Mouse (Mus musculus): ENCODE results near the gene Camk1g.

Gene Camk1g

DNA sequence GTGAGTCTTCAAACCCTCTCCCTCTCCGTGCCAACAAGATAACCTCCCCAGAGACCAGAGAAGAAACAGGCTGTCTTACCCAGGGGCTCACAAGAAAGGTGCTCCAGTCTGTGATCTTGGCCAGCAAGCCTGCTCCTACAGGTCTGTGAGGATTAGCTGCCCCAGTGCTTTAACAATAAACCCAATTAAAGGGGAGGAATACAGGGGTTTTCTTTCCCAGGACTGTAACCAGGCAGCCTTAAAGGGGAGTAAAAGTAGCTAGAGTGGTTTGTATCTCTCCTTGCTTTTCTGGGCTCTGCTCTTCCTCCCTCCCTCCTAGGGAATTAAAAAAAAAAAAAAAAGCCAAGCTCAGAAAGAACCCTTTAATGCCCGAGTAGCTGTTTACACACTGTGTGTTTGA is at the start of gene Camk1g:
Gene Camk1g, minus strand, starts transcription at position 203 of the 400 bp plus-strand sequence.
- DNase-seq: no peak

DNA sequence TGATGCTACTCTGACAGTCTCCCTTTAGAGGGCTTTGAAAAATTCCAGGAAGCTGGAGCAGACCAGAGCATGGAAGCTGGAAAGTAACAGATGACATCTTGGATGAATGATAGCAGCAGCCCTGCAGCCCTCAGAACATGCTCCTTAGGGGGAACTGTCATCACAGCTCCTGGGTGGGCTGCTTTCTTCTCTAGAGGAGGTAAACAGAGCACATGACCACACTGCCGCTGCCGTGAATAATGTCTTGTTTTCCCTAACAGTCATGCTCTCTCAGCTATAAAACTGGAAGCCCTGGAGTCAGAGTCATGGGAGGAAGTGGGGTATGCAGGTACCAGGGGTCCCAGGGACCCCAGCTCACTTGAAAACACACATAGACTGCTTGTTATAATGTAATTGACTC is 49.1 kb upstream of the Camk1g start:
- DNase-seq: no peak

DNA sequence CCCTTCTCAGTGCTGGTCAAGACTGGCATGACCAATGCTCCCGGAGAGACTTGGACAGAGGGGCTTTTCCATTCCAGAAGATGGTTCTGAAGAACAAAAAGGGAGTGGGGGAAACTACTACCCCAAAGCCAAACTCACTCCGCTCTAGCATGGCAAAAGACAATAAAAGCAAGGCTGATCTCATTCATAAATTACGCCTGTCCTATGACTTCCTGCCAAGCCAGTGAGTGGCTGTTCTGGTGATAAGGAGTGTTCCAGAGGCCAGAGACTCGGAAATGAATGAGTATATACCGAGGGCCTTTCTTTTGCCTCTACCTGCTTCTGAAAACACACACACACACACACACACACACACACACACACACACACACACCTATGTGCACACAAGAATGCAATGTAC is 48.6 kb upstream of the Camk1g start:
- no peak for DNase-seq

DNA sequence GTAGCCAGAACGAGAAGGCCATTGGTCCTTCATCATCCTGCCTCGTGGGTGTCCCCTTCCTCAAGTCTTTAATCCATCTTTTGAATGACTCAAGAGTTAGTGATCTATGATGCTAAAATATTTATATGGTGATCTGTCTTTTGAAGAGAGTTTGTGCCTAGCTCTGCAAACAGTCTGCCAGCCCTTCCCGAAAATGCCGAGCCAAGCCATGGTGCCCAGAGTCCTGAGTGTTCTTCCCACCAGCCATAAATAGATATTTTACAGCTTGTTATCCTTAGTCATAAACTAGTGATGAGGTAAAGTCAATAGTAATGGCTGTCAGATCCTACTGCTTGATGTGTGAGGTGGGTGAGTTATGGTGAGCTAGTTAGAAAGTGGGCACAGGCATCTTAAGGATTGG is 44.0 kb upstream of the Camk1g start:
- no peak for DNase-seq

DNA sequence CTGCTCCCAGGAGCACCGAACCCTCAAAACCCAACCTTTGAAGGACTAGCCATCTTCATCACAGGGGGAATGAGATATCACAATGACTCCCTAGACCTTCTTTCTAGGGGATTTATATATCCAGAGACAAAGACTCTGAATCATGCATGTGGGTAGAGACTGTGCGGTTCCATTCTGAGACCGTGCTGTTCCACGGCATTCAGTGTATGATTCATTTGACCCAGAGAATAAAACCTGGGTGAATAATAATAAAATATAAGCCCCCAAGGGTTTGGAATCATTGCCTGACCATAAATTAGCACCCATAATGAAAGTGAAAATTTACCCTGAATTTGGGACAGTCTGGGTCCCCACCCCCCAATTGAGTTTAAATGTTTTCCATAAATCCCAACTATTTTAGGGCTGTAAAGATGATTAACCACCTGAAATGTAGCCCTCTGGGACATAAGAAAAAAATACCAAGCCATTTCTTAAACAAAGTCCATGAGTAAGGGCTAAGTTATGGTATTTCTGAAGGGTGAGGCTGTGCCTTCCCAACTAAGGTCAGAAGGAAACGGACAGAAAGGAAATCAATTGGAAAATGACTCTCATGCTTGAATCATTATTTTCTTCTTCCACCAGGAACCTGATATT is 43.4 kb upstream of the Camk1g start:
- DNase-seq: no peak

DNA sequence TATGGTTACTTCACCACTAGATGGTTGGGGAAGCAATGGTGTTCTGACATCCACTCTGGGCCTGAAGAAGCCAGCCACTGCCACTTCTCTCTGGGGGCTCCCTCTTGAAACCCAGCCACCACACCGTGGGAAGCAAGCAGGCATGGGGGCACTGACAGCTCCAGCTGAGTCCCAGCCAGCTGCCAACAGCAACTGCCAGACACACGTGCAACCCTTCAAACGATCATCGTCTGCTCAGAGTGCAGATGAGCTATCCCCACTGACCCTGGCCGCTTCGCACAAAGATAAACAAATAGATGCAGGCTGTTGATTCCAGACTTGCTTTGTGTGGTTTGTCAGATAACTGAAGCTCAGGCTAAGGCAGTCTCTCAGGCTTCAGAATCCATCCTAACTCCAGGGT is 37.4 kb upstream of the Camk1g start:
- DNase-seq: no peak

DNA sequence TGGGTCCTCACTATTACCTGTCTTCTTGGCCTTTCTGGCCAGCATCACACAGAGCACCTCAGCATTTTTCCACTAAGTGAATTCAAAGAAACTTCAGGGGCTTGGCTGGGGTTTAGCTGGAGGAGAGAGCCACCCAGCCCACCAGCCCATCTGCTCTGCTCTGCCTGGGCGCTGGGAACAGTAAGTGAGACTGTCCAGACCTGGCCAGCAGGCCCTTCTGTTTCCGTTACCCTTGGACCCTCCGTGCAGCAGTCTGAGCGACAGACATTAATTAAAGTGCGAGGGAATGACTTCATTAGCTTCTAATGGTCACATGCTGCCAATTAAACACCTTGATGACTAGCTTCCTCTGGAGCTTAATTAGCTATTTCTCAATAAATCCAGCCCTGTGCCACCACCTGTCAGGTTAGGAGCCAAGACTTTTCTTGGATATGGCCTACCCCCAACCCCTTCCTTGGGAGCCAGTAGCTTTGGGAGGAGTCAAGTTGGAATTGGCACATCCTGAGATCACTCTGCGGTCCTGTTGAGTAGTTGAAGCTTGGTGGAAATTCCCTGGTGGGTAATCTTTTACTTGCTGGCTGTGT is 36.1 kb upstream of the Camk1g start:
- DNase-seq: no peak

DNA sequence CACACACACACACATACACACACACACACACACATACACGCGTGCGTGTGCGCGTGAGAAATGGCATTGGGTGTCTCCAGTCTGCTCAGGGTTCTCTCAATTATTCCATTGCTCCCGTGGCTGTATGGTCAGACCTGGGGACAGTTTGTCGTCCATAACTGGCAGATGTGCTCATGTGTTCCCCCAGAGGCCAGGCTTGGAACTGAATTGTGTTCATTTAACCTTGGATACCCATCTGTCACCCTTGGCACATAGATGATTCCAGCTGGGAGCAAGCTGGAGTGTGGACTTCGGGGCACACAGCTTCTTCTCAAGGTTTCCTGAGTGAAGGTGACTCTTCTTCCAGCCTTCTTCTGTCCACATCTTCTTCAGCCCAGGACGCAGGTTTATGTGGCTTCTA is 31.6 kb upstream of the Camk1g start:
- no peak for DNase-seq

DNA sequence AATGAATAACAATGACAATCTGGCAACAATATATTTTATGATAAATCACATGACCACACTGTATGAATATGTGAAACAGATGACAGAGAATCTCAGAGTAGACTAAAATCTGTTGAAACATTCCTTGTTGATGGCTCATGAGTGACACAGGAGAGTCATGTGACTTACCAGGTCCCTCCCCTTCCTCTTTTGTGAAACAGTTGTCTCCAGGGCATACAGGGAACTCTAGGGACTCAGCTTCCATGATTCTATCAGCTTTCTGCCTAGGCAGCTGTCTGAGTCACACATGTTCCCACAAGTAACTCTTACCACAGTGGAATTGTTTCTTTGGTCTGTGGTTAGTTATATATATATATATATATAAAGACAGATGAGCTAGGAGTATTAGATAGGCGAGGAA is 30.2 kb upstream of the Camk1g start:
- no peak for DNase-seq

DNA sequence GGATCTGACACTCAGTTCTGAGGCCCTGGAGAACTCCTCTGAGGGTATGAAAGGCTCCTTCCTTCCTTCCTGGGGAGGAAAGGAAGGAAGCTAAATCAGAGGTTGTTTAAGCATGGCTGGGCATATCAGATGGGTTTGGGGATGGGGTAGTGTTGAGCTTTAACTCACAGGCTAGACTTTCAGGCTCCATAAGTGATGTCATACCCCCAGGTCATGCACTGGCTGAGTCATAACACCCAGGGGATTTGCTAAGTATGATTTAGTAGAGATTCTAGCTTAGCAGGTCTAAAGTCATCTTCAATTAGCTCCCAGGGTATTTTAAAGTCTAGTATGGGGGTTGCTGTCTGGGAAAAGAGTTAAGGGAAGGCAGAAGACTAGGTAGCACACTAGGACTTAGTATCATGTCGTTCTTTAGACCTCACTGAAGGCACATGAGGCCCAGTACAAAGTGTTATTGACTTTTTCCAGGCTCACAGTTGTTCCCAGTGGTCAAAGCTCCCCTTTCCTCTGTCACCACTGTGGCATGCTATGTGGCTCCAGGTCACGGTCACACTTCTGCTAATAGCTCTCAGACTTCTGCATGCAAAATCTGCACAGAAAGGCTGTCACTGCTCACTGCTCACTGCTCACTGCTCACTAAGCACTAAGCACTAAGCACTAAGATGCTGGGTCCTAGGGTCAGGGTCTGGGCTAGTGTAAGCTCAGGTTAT is 28.8 kb upstream of the Camk1g start:
- DNase-seq: peak; percentile 12

DNA sequence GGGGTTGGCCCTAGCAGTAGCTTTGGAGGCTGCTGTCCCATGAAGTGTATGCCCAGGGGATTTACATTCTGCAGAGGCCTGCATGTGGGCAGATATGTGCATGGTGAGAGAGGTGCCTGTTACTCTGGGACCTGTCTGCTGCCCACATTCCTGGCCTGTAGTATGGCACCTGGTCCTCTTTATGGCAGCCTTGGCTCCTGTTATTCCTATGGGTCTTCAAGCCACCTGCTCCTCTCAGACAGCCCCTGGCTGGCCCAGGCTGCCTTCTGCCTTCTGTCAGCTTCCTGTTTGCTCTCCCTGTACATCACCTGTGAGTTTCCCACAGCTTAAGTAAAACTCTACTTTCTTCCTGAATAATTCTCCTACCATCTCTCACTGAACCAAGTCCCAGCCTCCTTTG is 27.0 kb upstream of the Camk1g start:
- no peak for DNase-seq

DNA sequence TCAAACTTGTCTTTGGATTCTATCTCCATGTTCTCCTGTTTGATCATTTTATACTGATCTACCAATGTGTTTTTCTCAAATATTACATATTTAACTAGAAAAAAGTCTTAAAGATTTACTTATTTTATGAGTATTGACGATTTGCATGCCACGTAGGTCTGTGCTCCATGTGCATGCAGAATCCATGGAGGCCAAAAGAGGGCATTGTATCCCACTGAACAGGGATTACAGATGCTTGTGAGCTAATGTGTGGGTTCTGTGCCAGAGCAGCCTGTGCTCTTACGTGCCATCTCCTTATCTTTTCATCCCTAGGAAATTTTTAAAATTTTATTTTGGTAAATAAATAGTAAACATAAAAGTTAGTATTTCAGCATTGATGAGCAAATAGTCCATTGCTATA is 22.2 kb upstream of the Camk1g start:
- no peak for DNase-seq

DNA sequence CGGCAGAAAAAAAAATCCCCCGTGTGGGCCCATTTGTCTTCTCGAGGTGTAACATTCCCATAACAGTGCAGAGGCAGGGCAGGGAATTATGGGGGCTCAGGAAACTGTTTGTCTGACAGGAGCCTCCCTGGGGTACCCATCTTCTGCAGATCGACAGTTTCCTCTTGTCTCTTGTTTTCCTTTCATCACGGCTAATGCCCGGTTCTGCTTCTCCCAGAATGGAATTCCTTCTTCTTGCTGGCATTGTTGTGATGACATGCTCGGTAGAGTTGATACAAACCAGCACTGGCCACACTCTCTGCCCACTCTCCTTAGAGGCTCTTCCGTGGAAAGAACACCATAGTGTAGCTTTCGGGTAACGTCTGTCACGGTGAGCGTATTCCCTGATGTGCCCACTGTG is 19.9 kb upstream of the Camk1g start:
- no peak for DNase-seq

DNA sequence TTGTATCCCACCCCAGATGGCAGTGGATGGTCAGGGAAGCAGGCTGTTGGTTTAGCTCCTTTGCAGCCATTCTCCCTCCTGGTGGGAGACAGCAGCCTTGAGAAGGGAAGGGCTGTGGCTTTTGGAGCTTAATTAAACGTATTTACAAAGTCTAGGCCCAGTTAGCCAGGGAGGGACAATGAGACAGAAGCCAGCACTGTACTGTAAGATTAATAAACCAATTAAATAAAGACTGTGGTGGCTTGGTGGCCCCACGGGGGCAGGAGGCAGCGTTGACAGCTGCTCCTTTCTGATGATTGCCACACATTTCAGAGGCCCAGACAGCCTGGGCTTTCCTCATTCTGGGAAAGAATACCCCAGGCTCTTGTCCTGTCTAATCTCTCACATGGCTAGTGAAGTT is 19.4 kb upstream of the Camk1g start:
- DNase-seq: no peak

DNA sequence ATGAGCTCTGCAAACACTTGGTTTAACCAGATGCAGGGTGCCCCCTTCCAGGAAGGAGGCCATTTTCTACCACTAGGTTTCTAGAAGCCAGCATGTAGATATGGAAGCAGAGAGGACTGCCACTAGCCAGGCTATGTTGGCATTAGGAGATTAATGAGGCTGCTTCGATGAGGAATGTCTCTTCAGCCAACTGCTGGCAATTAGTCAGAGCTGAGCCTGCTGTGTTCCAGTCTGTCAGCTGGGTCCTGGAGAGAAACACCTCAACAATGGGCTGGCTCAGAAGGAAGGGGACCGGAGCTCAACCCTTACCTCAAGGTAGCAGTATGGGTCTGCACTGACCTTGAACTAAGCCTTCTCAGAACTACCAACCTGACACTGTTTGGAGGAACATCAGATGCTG is 17.1 kb upstream of the Camk1g start:
- DNase-seq: no peak

DNA sequence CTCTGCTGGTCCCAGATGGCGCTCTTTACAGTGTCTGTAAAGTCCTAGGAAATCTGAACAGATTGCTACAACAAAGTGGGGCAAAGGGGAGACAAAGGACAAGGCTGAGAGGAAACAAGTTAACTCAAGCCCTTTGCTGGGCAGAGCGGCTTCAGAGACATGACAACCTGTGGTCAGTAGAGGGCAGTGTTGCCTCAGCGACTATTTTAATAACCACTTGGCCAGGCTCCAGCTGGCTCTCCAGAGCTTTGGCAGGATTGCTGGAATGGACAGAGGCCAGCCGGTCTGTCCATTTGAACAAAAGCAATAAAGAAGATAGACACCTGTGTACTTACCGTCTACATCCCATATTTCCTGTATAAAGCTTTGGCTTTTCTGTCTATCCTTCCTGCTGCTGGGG is 16.0 kb upstream of the Camk1g start:
- peak; percentile 71 for DNase-seq

DNA sequence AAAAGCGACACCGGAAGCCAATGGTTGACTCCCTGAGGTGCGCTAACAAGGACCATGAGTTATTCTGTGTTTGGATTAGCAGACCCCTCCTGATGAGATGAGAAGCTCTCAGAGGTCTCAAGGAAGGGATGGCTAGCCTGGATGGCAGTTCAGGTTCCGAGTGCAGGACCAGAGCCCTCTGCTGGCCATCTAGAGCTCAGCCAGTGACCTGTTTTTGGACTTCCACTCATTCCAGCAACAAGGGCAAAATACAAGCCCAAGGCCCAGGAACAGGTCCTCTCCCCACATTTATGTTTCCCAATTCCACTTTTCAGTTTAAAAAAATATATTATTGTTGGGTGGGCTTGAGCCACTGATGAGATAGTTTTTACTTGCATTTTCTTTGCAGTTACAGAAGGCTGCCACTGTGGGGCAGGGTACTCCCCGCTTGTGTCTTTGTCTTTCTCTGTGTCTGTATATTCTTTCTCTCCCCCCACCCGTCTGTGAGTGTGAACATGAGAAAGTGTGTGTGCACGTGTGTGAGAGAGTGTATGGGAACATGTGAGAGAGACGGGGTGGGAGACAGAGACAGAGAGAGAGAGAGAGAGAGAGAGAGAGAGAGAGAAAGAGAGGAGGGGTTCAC is 12.9 kb upstream of the Camk1g start:
- DNase-seq: peak; percentile 48

DNA sequence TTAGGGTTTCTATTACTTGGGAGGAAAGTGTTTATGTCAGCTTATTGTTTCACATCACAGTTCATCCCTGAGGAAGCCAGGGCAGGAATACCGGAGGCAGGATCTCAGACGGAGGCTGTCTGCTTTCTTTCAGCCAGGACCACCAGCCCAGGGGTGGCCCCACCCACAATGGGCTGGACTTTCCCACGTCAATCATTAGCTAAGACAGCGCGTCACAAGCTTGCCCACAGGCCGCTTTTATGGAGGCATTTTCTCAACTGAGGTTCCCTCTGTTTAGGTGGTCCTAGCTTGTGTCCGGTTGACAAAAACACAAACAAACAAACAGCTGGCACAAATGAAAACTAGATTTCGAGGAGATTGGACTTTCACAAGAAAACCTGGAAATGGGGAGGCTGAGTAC is 12.3 kb upstream of the Camk1g start:
- peak; percentile 53 for DNase-seq

DNA sequence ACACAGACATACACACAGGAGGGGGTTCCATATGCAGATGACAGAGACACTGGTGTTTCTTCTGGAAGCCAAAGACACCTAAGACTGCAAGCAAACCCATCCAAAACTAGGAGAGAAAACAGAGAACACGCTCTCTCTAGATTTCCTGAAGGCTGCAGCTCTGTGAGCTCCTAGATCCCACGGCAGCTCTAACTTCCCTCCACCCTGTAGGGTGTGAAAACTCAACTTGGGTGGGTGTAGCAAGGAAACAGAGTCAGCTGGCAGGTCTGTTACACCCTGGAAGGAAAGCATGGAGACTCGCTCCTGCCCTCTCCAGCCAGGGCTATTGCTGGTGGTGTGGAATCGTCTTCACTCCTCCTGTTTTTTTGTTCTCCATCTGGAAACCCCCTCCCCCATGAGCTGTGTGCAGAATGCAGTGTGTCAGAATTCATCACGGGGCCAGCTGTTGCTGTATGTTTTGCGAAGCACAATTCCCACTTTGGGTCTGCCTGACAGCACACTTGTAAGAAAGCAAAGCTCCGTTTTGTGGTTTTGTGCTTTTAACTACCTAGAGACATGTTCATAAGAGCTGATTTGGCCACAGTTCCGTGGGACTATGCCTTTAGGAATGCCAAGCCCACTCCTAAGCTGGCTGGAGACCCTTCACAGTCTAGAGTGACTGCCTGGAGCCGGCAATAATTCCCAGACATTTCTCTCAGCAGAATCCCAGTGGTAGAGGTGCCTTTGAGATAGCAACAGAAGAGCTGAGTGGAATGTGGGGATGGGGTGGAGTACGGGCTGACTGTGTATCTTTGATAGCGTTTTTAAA is 11.7 kb upstream of the Camk1g start:
- DNase-seq: no peak

DNA sequence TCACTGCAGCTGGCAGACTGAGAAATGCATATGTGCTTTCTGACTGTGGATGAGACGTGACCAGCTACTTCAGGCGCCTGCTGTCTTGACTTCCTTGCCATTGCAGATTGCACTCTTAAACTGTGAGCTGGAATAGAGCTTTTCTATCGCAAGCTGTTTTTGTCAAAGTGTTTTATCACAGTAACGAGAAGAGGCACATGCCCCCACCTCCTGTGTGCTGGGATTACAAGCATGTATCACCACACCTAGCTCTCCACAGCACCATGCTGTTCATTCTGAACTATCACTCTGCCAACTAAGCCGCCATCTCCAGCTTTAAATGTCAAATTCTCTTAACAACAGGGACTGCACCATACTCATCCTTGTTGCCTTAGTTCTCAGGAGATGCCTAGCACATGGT is 10.8 kb upstream of the Camk1g start:
- no peak for DNase-seq

DNA sequence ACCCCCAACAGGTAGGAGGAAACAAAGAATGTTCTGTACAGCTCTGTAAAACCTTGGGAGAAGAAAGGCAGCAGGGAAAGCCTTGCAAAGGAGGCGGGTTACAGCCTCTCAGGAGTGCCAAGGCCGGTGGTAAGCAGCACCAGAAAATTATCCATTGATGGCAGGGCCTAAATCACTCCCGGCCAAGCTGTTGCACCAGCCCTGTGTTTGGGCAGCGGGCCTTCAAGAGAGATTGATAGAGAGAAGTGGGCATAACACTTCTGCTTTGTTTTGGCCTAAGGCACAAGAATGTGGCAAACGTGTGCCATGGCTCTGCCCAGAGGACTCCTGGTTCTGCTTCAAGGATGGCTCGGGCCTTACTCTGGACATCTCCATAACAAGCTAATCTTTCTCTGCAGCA is 9.5 kb upstream of the Camk1g start:
- no peak for DNase-seq

DNA sequence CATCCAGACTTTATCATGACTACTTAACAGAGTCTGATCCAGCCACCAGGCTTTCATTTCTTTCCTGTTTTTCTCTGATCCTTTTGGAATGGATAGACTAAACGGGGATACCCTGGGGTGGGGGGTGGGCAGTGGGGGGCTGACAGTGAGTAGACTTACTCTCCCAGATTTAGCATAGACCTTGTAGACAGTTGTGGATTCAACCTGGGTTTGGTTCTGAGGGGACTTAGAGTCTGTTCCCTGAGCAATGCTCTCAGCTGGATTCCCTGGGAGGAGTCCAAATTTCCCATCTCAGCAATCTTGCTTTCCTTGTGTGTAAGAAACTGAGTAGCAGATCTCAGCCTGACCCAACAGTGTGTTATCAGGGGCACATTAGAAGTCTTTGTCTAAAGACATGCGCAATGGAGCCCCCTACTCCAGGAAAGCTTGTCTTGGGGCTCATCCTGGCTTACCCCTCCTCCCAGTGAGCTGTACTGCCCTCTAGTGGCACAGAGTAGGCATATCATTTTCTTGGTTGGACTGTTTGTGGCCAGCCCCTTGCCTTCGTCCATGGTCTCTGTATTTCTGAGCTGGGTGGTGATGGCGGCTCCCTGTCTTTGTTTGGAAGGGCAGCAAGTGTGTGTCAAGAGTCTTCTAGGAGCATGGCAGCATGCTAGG is 6.5 kb upstream of the Camk1g start:
- DNase-seq: peak; percentile 40

DNA sequence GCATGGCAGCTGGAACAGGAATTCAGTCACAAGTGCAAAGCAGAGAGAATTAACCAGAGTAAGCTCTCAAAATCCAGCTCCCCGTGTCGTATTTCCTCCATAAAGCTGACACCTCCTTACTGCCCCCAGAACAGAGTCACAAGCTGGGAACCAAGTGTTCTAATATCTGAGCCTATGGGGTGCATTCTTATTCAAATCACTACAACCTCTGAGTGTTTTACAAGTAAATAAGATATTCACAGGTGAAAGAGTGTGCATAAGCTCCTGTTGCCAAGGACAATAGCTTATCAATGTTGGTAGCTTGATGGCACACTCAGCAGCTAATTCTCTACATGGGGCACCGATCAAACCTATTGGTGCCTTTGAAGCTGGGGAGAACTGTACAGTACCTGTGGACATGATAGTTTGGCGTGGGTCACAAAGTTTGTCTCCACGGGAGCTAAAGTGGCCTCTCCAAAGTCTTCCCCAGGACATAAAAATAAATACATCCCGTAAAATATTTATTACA is 3.9 kb upstream of the Camk1g start:
- DNase-seq: no peak

All from liver (tissue).